Mouse (Mus musculus) neural tube, embryonic 14.5 days (tissue): ENCODE results near the gene Msgn1. TPM values are rescaled to one million over a fixed set of nuclear protein-coding genes. Genes with fewer than 3 reads are reported as not detected.

ENCODE experiments used
- ATAC-seq: fragments of 200-750 bp; cut with Nextera tagmentation; 2 replicates; pipeline ENCODE4 v1.8.0; 2017; ENCODE audit warnings: low read depth, mild to moderate bottlenecking, moderate TSS enrichment, moderate library complexity
- H3K27ac ChIP-seq: fragments of 300-500 bp; sonication (generic); 2 replicates; pipeline ENCODE4 v1.5.1; 2014; ENCODE audit warnings: low read depth, mild to moderate bottlenecking, control low read depth, low read length, moderate library complexity, mixed read lengths
- H3K27me3 ChIP-seq: fragments of 300-500 bp; sonication (generic); 2 replicates; pipeline ENCODE4 v1.6.1; 2014; ENCODE audit warnings: low read length; ENCODE audit not compliant: control insufficient read depth, insufficient read depth
- H3K36me3 ChIP-seq: fragments of 300-500 bp; sonication (generic); 2 replicates; pipeline ENCODE4 v1.6.1; 2014; ENCODE audit warnings: low read length, mixed read lengths; ENCODE audit not compliant: control insufficient read depth, insufficient read depth
- H3K4me1 ChIP-seq: fragments of 300-500 bp; sonication (generic); 2 replicates; pipeline ENCODE4 v1.6.1; 2014; ENCODE audit warnings: low read length; ENCODE audit not compliant: control insufficient read depth, insufficient read depth
- H3K4me2 ChIP-seq: fragments of 300-500 bp; sonication (generic); 2 replicates; pipeline ENCODE4 v1.6.1; 2014; ENCODE audit warnings: mild to moderate bottlenecking, low read depth, low read length, control low read depth
- H3K4me3 ChIP-seq: fragments of 300-500 bp; sonication (generic); 2 replicates; pipeline ENCODE4 v1.5.1; 2014; ENCODE audit warnings: low read depth, low read length, control low read depth, mixed read lengths
- H3K9ac ChIP-seq: fragments of 300-500 bp; sonication (generic); replicated peaks from 2 replicates; pipeline ENCODE4 v1.6.1; 2014; ENCODE audit warnings: low read depth, mild to moderate bottlenecking, control low read depth, low read length, mixed read lengths
- H3K9me3 ChIP-seq: fragments of 300-500 bp; sonication (generic); 2 replicates; pipeline ENCODE4 v1.6.1; 2016; ENCODE audit warnings: low read length; ENCODE audit not compliant: control insufficient read depth
- WGBS: fragments of 180-500 bp; shearing (Covaris S2); extraction: QIAGEN DNeasy Blood & Tissue Kit; methylation state at CpG from one replicate; pipeline ENCODE4 v1.1.7; 2014; 5-methylcytosine and 5-hydroxymethylcytosine counted together
- polyA plus RNA-seq: library from polyadenylated mRNA; unstranded; fragments of >200 nt; fragmentation: Nextera tagmentation; extraction: Ambion mirVana; gene quantifications from 2 replicates; pipeline ENCODE4 v1.2.1, GENCODE M21; 2014

The Msgn1 gene
- polyA plus RNA-seq, 1 experiment from 2014 or later: not detected

GRCm38 (mm10) chr12:11178486-11179154, 30.2 kb downstream of the Msgn1 start:
- 31% methylated on average over 11 of the region's 11 CpGs for WGBS
- H3K9ac ChIP-seq: no peak overlapping the region
- no peaks in the 10 kb centered on the region for H3K4me1 ChIP-seq

GRCm38 (mm10) chr12:11177408-11178394, 31.1 kb downstream of the Msgn1 start:
- no peak; the same call in 1 of the 2 replicates for ATAC-seq
- Histone ChIP-seq H3K4me3 (no peak overlapping the region), H3K9ac (no peak overlapping the region), H3K4me2 (no peak overlapping the region), H3K27me3 (no peaks in the 10 kb centered on the region), H3K27ac (no peak overlapping the region), H3K4me1 (no peaks in the 10 kb centered on the region), H3K36me3 (no peaks in the 10 kb centered on the region), H3K9me3 (no peaks in the 10 kb centered on the region)
- WGBS: 58% methylated on average over 5 of the region's 5 CpGs

More at GRCm38 (mm10) chr12:11178486-11179154, 30.2 kb downstream of the Msgn1 start:
- H3K27me3 ChIP-seq: no peaks in the 10 kb centered on the region
- no peaks in the 10 kb centered on the region for H3K9me3 ChIP-seq
- H3K4me2 ChIP-seq: no peak overlapping the region
- ATAC-seq: peak; percentile 99
- H3K4me3 ChIP-seq: no peak overlapping the region
- H3K36me3 ChIP-seq: no peaks in the 10 kb centered on the region
- no peak overlapping the region for H3K27ac ChIP-seq

- WGBS: 98% methylated on average over 3 of the region's 3 CpGs
- no peak overlapping the region for H3K4me3 ChIP-seq
- no peaks in the 10 kb centered on the region for H3K9me3 ChIP-seq
- no peaks in the 10 kb centered on the region for H3K36me3 ChIP-seq
- H3K27me3 ChIP-seq: no peaks in the 10 kb centered on the region
- H3K9ac ChIP-seq: no peak overlapping the region
- H3K4me2 ChIP-seq: no peak overlapping the region
- ATAC-seq: no peak
- no peaks in the 10 kb centered on the region for H3K4me1 ChIP-seq
- no peak overlapping the region for H3K27ac ChIP-seq
Measured at GRCm38 (mm10) chr12:11158670-11159069, 50.1 kb downstream of the Msgn1 start.

Other genes with a start within 250 kb of the Msgn1 start
- gene Kcns3, start 57.9 kb downstream of the Msgn1 start, polyA plus RNA-seq: 1.4 and 2.4 TPM in 2 replicates
- gene Gen1, start 56.8 kb upstream of the Msgn1 start, polyA plus RNA-seq: 1.1 and 1.6 TPM in 2 replicates
- gene Smc6, start 56.9 kb upstream of the Msgn1 start, polyA plus RNA-seq: 91.7 and 96.9 TPM in 2 replicates
- gene Vsnl1, start 227.6 kb upstream of the Msgn1 start, polyA plus RNA-seq: 109 and 197 TPM in 2 replicates
- 0.48 and 0.67 TPM in 2 replicates for gene Rad51ap2, start 247.1 kb upstream of the Msgn1 start, polyA plus RNA-seq